Mouse (Mus musculus): ENCODE results near the gene Txn2.

DNA sequence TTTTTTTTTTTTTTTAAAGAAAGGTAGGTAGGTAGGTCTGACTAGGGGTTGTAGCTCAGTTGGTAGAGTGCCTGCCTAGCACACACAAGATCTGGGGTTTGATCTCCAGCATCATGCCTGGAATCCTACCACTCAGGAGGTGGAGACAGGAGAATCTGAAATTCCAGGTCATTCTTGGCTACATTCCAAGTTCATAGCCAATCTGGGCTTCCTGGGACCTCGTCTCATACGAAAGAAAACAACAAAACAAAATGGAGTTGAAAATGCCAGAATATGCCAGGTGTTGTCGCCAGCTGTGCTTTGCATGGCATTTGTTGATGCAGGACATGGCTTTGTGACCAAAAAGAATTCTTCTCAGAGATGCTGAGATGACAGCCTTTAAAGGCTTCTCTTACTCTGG, 4.4 kb upstream of the Txn2 start:
- TF ChIP-seq CTCF (conservative IDR thresholded peaks at IDR 0.05; ENCODE audit: insufficient read depth, insufficient read length, low read depth, low read length) (no peak), POLR2A (IDR thresholded peaks at IDR 0.05; ENCODE audit: low read depth, low read length) (no peak)
